Mouse (Mus musculus): ENCODE data around the gene A830005F24Rik.
"Not testable (repeated sequence)": the region's sequence is repeated elsewhere in the genome, so short reads cannot be mapped to it uniquely, and the experiment has no call there.

Gene A830005F24Rik

GRCm38 (mm10) chr13:48513003-48513929, at the start of gene A830005F24Rik, which contains the start of gene Zfp169:
A830005F24Rik (plus strand) TSS chr13:48513570.
Zfp169 (minus strand) TSS chr13:48513451.
- DNase-seq: peak; percentile 81 to 86

DNA sequence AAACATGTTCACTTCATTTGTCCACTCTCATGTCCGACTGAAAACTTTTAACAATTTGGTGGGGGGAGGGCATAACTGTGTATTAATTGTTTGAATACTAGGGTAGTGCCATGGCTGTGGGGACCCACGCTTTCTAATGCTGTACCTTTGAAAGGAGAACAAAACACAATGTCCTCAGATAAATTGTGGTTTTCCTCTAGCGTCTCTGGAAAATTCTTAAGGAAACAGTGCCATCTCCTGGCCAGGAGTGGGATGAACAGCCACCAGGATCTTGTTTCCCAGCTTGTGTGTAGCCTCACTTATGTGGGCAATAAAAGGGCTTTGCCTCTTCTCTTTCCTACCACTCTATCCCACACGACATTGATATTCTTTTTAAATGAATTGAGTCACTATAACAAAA, 49.2 kb upstream of the A830005F24Rik start:
- peak; percentile 79 to 80 for DNase-seq

GRCm38 (mm10) chr13:48466186-48466585, 47.2 kb upstream of the A830005F24Rik start:
- no peak for DNase-seq

DNA sequence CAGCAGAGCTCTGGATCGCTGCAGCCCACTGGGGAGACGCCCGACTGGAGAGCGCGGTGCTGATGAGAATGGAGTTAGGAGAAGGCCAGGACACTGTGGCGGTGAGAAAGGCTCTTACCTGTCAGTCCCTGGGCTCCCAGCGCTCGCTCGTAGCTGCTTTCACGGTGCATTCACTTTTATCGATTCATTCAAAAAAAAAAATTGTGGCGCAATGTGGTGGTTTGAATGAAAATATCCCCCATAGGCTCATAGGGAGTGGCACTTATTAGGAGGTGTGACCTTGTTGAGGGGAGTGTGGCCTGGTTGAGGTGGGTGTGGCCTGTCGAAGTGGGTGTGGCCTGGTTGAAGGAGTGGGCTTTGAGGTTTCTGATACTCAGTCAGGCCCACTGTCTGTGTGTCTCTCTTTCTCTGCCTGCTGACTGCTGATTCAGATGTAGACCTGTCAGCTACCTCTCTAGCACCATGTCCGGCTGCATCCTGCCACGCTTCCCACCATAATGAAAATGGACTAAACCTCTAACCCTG, 44.7 kb upstream of the A830005F24Rik start:
- DNase-seq: no peak

DNA sequence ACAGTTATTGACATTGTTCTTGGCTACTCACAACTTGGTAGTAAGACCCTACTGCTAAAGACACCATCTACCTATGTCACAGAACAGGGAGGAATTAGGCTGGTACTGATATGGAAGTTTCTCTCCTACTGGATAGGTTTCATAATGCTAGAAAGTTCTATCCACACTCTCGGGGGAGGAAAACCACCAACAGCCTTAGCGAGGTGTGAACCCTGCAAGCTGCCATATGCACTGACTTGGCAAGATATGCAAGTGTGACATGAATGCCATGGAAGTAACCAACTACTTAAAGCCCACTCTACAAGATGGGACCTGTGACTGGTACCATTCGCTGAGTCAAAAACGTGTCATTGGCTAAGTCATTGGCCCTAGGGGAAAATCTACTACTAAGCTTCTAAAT, 29.8 kb upstream of the A830005F24Rik start:
- DNase-seq: no peak

DNA sequence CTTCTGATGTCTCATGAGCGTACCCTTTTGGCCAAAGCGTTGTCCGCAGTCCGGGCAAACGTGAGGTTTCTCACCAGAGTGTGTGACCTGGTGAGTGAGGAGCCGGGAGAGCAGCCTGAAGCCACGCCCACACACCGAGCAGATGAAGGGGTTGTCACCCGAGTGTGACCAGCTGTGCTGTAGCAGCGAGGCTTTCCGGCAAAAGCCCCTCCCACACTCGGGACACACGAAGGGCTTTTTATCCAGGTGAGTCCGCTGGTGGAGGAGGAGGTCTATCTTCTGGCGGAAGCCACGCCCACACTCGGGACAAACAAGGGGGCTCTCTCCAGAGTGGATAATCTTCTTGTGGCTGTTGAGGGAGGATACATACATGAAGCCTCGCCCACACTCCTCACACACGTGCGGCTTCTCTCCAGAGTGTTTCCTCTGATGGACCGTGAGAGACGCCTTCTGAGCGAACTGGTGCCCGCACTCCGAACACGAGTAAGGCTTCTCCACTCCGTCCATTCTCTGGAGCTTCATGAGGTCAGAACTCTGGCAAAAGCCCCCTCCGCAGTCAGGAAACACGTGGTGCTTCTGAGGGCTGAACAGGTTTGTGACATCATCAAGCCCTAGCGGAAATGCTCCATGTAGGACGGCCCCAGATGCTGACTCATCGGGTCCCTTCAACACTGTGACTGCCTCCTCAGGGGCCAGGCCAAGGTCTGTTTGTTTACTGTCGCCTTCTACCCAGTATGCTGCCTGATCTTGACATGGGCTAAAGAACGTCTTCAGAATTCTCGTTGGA, 22.8 kb upstream of the A830005F24Rik start:
- DNase-seq: peak; percentile 28 to 39

GRCm38 (mm10) chr13:48493183-48493582, 20.2 kb upstream of the A830005F24Rik start:
- no peak for DNase-seq

DNA sequence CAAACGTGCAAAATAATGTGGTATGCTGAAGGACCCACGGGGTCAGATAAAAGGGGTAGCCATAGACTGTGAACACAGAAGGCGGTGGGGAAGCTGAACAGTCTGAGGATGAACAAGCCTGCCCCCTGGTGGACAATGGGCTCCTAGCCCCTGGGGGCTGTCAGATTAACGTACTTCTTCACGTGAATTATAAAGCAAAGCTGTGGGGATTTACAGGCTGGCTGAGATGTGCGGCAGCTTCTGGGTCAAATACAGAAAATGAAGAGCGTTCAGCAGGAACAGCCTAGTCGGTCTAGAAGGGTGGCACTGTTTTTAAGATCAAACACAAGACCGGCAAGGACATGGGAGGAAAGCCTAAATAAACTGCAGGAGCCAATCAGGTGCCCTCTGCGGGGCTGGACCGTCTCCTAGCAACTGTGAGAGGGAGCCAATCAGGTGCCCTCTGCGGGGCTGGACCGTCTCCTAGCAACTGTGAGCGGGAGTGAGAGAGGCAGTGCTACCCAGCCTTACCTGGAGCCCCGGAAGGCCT, 15.6 kb upstream of the A830005F24Rik start:
- DNase-seq: peak; percentile 74 to 78

DNA sequence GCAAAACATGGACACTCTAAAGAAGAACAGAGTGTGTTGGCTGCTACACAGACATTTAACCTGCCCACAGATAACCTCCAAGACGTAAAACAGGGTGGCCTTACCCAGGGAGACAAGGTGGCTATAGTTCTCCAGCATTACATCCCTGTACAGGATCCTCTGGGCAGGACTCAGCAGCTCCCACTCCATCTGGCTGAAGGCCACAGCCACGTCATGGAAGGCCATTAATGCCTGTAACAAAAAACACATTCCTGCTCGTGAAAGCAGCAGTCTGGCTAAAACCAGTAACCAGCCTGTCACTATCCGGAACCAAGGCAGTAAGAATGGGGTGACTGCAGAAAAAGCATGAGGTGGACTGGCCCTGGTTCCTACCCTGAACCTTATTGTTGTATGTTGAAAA, 14.7 kb upstream of the A830005F24Rik start:
- peak; percentile 83 to 85 for DNase-seq

- no peak for DNase-seq
Measured at GRCm38 (mm10) chr13:48502422-48502821, 10.9 kb upstream of the A830005F24Rik start.

GRCm38 (mm10) chr13:48508661-48509060, 4.7 kb upstream of the A830005F24Rik start:
- DNase-seq: no peak

- no peak for DNase-seq
Measured at GRCm38 (mm10) chr13:48515861-48516260, 2.5 kb downstream of the A830005F24Rik start.

DNA sequence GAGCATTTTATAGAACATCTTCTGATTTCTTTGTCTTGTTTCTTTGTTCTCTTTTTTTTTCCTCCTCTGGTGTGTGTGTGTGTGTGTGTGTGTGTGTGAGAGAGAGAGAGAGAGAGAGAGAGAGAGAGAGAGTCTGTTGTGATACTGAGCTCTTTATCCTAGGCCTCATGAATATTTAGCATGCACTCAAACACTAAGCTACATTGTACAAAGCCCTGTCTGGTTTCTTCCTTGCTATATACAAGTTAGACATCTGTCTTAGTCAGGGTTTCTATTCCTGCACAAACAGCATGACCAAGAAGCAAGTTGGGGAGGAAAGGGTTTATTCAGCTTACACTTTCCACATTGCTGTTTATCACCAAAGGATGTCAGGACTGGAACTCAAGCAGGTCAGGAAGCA, 5.8 kb downstream of the A830005F24Rik start:
- DNase-seq: not testable (repeated sequence)

DNA sequence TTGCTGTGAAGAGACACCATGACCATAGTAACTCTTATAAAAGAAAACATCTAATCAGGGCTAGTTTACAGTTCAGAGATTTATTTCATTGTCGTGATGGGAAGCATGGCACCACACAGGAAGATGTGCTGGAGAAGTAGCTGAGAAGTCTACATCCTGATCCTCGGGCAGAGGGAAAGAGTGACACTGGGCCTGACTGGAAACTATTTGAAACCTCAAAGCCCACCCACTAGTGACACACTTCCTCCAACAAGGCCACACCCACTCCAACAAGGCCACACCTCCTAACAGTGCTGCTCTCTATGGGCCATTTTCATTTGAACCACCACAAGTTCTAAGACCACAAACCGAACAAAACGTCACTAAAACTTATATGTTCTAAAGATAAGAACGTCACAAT, 12.4 kb downstream of the A830005F24Rik start:
- no peak for DNase-seq

DNA sequence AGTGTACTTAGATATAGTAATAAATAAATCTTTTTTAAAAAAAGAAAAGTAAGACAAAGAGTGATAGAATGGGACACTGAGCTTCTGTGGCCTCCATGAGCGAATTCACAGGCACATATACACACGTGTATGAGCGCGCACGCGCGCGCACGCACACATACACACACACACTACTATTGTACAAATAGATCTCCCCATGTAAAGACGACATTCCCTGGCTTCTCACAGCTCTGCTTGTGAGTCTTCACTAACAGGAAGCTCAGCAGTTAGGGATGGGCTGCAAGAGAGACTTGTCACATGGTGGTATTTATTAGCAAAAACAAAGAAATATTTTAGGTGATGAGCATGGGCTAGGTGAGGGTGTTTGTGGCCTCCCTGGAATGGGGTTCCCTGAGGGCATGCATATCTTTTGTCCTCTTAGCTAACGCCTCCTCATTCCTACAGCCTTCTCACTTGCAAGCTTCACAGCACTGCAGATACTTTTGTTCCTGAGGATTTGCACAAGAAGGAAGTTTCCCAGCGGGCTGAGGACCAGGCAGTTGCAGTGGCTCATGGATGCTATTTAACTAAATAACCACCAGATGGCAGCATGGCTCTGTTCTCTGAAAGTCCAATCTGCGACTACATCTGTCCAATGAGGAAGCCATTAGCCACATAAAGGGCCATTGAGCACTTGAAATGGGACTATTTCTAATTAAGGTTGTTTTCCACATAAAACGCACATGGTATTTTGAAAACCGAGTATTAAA, 14.9 kb downstream of the A830005F24Rik start:
- peak; percentile 56 to 71 for DNase-seq

DNA sequence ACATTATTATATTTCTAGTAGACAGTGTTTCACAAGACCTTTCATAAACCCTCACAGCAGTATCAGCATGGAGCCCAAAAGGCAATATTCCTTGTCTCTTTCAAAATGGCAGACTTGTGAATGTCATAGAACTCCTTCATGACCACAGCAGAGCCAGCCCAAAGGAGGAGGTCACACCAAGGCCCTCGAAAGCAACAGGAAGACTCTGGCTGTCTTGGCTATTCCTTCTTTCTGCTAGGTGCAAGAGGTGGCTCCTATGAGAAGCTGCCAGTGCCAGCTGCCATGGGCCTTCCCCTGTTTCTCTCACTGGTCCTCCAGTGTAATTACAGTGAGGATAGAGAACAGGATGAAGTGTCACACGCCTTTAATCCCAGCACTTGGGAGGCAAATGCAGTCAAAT, 15.7 kb downstream of the A830005F24Rik start:
- DNase-seq: no peak

GRCm38 (mm10) chr13:48530685-48531084, 17.3 kb downstream of the A830005F24Rik start:
- DNase-seq: peak; percentile 34 to 49

DNA sequence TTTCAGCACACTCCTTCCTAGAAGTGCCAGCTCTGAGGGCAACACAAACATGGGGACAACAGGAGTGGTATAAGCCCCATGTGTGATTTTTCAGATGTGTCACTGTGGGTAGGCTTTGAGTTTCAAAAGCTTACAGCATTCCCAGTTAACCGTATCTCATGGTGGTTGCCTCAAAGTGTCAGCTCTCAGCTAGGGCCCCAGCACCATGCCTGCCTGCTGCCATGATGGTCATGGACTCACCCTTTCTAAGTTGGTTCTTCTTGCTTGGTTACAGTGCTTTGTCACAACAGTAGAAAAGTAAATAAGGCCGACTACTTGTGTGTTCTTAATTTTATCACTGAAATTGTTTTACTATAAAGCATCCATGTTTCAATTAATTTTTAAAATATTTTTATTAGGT, 18.1 kb downstream of the A830005F24Rik start:
- no peak for DNase-seq

- DNase-seq: no peak
Measured at GRCm38 (mm10) chr13:48533441-48533840, 20.1 kb downstream of the A830005F24Rik start.

- DNase-seq: no peak
Measured at GRCm38 (mm10) chr13:48540488-48540887, 27.1 kb downstream of the A830005F24Rik start.

- no peak for DNase-seq
Measured at GRCm38 (mm10) chr13:48544391-48544790, 31.0 kb downstream of the A830005F24Rik start.

GRCm38 (mm10) chr13:48544867-48545266, 31.5 kb downstream of the A830005F24Rik start:
- DNase-seq: no peak
